Comparison of ENCODE assay signal across 18 mouse cellular contexts in genomic region chr13:90238331-90238730, GRCm38 (mm10).
DNase-seq lines count a peak whose midpoint lies in the region; ATAC-seq and TF ChIP-seq lines count a peak whose summit lies in the region.
"Had no signal": no experiment of that assay in that cellular context is flagged by ENCODE, and none has a peak within 500 bp of the region (broad histone marks: within the 10 kb centered on the region; RNA-seq: fewer than 3 reads in every experiment).

No protein-coding gene starts in this region.

- H3K27ac ChIP-seq in hindbrain, embryonic 14.5 days: no peak overlapping the region
- H3K27ac ChIP-seq in hindbrain, embryonic 10.5 days: no peak overlapping the region
- no peak overlapping the region for H3K27ac ChIP-seq in lung, embryonic 14.5 days (ENCODE audit: low read depth)
- H3K27ac ChIP-seq: forebrain, embryonic 13.5 days; limb, embryonic 13.5 days; liver, embryonic 14.5 days; midbrain, embryonic 12.5 days had no signal

- H3K4me2 ChIP-seq in hindbrain, embryonic 14.5 days (replicated peaks): no peak overlapping the region
- H3K4me2 ChIP-seq in lung, embryonic 14.5 days: no peak overlapping the region
- H3K4me2 ChIP-seq: forebrain, embryonic 13.5 days; limb, embryonic 13.5 days; midbrain, embryonic 12.5 days had no signal

- H3K9me3 ChIP-seq in hindbrain, embryonic 14.5 days (ENCODE audit: control insufficient read depth, low read length): no peaks in the 10 kb centered on the region
- H3K9me3 ChIP-seq in hindbrain, embryonic 10.5 days: no peaks in the 10 kb centered on the region
- no peaks in the 10 kb centered on the region for H3K9me3 ChIP-seq in lung, embryonic 14.5 days (ENCODE audit: low read depth, low read length)
- H3K9me3 ChIP-seq: forebrain, embryonic 13.5 days; midbrain, embryonic 12.5 days had no signal

- H3K9ac ChIP-seq in hindbrain, embryonic 14.5 days: no peak overlapping the region
- H3K9ac ChIP-seq in lung, embryonic 14.5 days: no peak overlapping the region
- H3K9ac ChIP-seq: forebrain, embryonic 13.5 days; limb, embryonic 13.5 days; liver, embryonic 14.5 days; midbrain, embryonic 12.5 days had no signal

- WGBS in hindbrain, embryonic 14.5 days: 46% methylated on average over 4 of the region's 4 CpGs
- 57% methylated on average over 4 of the region's 4 CpGs for WGBS in hindbrain, embryonic 10.5 days
- 42% methylated on average over 4 of the region's 4 CpGs for WGBS in lung, embryonic 14.5 days

- no peaks in the 10 kb centered on the region for H3K36me3 ChIP-seq in hindbrain, embryonic 14.5 days (replicated peaks; ENCODE audit: control insufficient read depth, insufficient read depth)
- H3K36me3 ChIP-seq in hindbrain, embryonic 10.5 days: no peaks in the 10 kb centered on the region
- no peaks in the 10 kb centered on the region for H3K36me3 ChIP-seq in lung, embryonic 14.5 days (ENCODE audit: insufficient read depth)
- H3K36me3 ChIP-seq: limb, embryonic 13.5 days; midbrain, embryonic 12.5 days had no signal

- H3K4me3 ChIP-seq in hindbrain, embryonic 14.5 days (replicated peaks; ENCODE audit: low read length): no peak overlapping the region
- no peak overlapping the region for H3K4me3 ChIP-seq in hindbrain, embryonic 10.5 days
- H3K4me3 ChIP-seq in lung, embryonic 14.5 days (ENCODE audit: low read depth, low read length): no peak overlapping the region
- H3K4me3 ChIP-seq: erythroblast, embryonic 14.5 days; forebrain, embryonic 13.5 days; limb, embryonic 13.5 days; midbrain, embryonic 12.5 days had no signal

- ATAC-seq in hindbrain, embryonic 14.5 days (ENCODE audit: low FRiP score): no peak
- no peak for ATAC-seq in lung, embryonic 14.5 days (ENCODE audit: insufficient read depth)
- ATAC-seq: forebrain, embryonic 13.5 days had no signal

- TF ChIP-seq CTCF in lung, embryonic 14.5 days (IDR thresholded peaks at IDR 0.05; ENCODE audit: low read depth): no peak

- DNase-seq in hindbrain, embryonic 14.5 days (ENCODE audit: low spot score): peak; percentile 45
- no peak for DNase-seq in hindbrain, embryonic 10.5 days (ENCODE audit: low spot score)
- peak; percentile 11 for DNase-seq in lung, embryonic 14.5 days
- no peak for DNase-seq in lung, postnatal 25 days (ENCODE audit: low spot score)
- DNase-seq in NIH3T3 (ENCODE audit: low read depth): peak; percentile 52
- peak; percentile 50 for DNase-seq in embryo, embryonic 11 days
- DNase-seq in urinary bladder, postnatal 25 days (ENCODE audit: low spot score): no peak
- DNase-seq in thymus, postnatal 0 days (ENCODE audit: low spot score): no peak
- DNase-seq: adrenal gland, adult 8-10 months; kidney, adult 18-20 months; kidney, postnatal 25 days; layer of hippocampus, adult 9-11 months; thymus, postnatal 25 days had no signal

- H3K4me1 ChIP-seq in hindbrain, embryonic 14.5 days (replicated peaks; ENCODE audit: control insufficient read depth, insufficient read depth, low read length): peaks cover 7% of the 10 kb centered on the region; the same call in 1 of the 2 replicates
- H3K4me1 ChIP-seq in hindbrain, embryonic 10.5 days (replicated peaks): no peaks in the 10 kb centered on the region
- no peaks in the 10 kb centered on the region for H3K4me1 ChIP-seq in lung, embryonic 14.5 days (ENCODE audit: insufficient read depth)
- H3K4me1 ChIP-seq: forebrain, embryonic 13.5 days; limb, embryonic 13.5 days; midbrain, embryonic 12.5 days had no signal

- no peaks in the 10 kb centered on the region for H3K27me3 ChIP-seq in hindbrain, embryonic 14.5 days (ENCODE audit: control insufficient read depth, insufficient read depth, low read length)
- H3K27me3 ChIP-seq in hindbrain, embryonic 10.5 days (ENCODE audit: insufficient read depth, poor library complexity, severe bottlenecking): no peaks in the 10 kb centered on the region
- H3K27me3 ChIP-seq in lung, embryonic 14.5 days (ENCODE audit: insufficient read depth, low read length): no peaks in the 10 kb centered on the region
- H3K27me3 ChIP-seq: forebrain, embryonic 13.5 days; limb, embryonic 13.5 days; midbrain, embryonic 12.5 days had no signal

Comparison
In these comparisons a context has a peak if more than half of its experiments do, and no peak if none do; other contexts are left out.
1. DNase-seq: peak in hindbrain, embryonic 14.5 days (single experiment), lung, embryonic 14.5 days (single experiment), NIH3T3 (single experiment) and embryo, embryonic 11 days (single experiment); none in hindbrain, embryonic 10.5 days (single experiment), lung, postnatal 25 days (single experiment), urinary bladder, postnatal 25 days (single experiment) and thymus, postnatal 0 days (single experiment).